Mouse (Mus musculus): ENCODE measurements around the gene Cxcl3. TPM values are rescaled to one million over a fixed set of nuclear protein-coding genes. Genes with fewer than 3 reads are reported as not detected.
"Not testable (repeated sequence)": the region's sequence is repeated elsewhere in the genome, so short reads cannot be mapped to it uniquely, and the experiment has no call there.

Gene Cxcl3
- total RNA-seq, 2 experiments from 2014 or later = 0.17 TPM; not detected in 1

GRCm38 (mm10) chr5:90789306-90790073, 3.6 kb downstream of the Cxcl3 start:
- DNase-seq (ENCODE audit: low spot score in 2 of 2) = no peak

GRCm38 (mm10) chr5:90790074-90790502, 4.2 kb downstream of the Cxcl3 start:
- no peak for DNase-seq (ENCODE audit: low spot score in 2 of 2)

- DNase-seq (ENCODE audit: low spot score in 2 of 2) = no peak
These were observed 8.3 kb downstream of the Cxcl3 start, which contains the start of gene Cxcl15 for GRCm38 (mm10) chr5:90794195-90794625. Gene Cxcl15, plus strand, starts transcription at chr5:90794534.

- DNase-seq (ENCODE audit: low spot score in 2 of 2) = not testable (repeated sequence)
These were observed 9.5 kb downstream of the Cxcl3 start for GRCm38 (mm10) chr5:90795392-90795791.

- no peak for DNase-seq (ENCODE audit: low spot score in 2 of 2)
These were observed 18.7 kb downstream of the Cxcl3 start for GRCm38 (mm10) chr5:90804574-90804973.

- DNase-seq (ENCODE audit: low spot score in 2 of 2) = no peak
These were observed 20.1 kb downstream of the Cxcl3 start for GRCm38 (mm10) chr5:90806050-90806449.

GRCm38 (mm10) chr5:90807176-90807950, 21.5 kb downstream of the Cxcl3 start:
- no peak for DNase-seq (ENCODE audit: low spot score in 2 of 2)

- DNase-seq (ENCODE audit: low spot score in 2 of 2) = no peak
These were observed 33.9 kb downstream of the Cxcl3 start for GRCm38 (mm10) chr5:90819756-90820155.

GRCm38 (mm10) chr5:90832145-90832767, 46.4 kb downstream of the Cxcl3 start:
- no peak for DNase-seq (ENCODE audit: low spot score in 2 of 2)

GRCm38 (mm10) chr5:90832768-90833388, 47.0 kb downstream of the Cxcl3 start:
- DNase-seq (ENCODE audit: low spot score in 2 of 2) = no peak

GRCm38 (mm10) chr5:90834436-90834835, 48.5 kb downstream of the Cxcl3 start:
- no peak for DNase-seq (ENCODE audit: low spot score in 2 of 2)

GRCm38 (mm10) chr5:90838582-90838981, 52.7 kb downstream of the Cxcl3 start:
- no peak for DNase-seq (ENCODE audit: low spot score in 2 of 2)

Small RNA genes within 50 kb of the gene (microRNA-seq; reads per million reads assigned to microRNA genes)
- gene Gm24322 = 0 reads per million in 2 experiments

Other genes with a start within 250 kb of the Cxcl3 start
- gene 5830473C10Rik, start 225.0 kb upstream of the Cxcl3 start, total RNA-seq (2021) = not detected
- 1 to 10 TPM; 1.0 to 1.3 TPM for gene Rassf6, start 145.4 kb upstream of the Cxcl3 start, total RNA-seq (2021)
- gene Cxcl5, start 26.7 kb upstream of the Cxcl3 start, total RNA-seq (2021) = under 1 TPM; 0.56 to 0.67 TPM
- gene Ppbp, start 17.6 kb upstream of the Cxcl3 start, total RNA-seq (2021) = under 1 TPM in 1 of 2 experiments, not detected in 1; 0.41 TPM
- 1 to 10 TPM; 1.2 to 1.4 TPM for gene Pf4, start 13.7 kb upstream of the Cxcl3 start, total RNA-seq (2021)
- not detected for gene Cxcl15, start 8.4 kb downstream of the Cxcl3 start, total RNA-seq (2021)
- gene Cxcl1, start 105.1 kb downstream of the Cxcl3 start, total RNA-seq (2021) = under 1 TPM; 0.27 to 0.36 TPM
- gene Cxcl2, start 117.8 kb downstream of the Cxcl3 start, total RNA-seq (2021) = not detected
- gene Mthfd2l, start 145.0 kb downstream of the Cxcl3 start, total RNA-seq (2021) = 10 to 100 TPM; 18.8 to 20.3 TPM
- under 1 TPM; 0.35 to 0.58 TPM for gene Epgn, start 241.4 kb downstream of the Cxcl3 start, total RNA-seq (2021)